Mouse (Mus musculus): ENCODE measurements around the gene Scube1. TPM values are rescaled to one million over a fixed set of nuclear protein-coding genes. Genes with fewer than 3 reads are reported as not detected.

Scube1 gene
- not detected for polyA plus RNA-seq (2017; shearing (Covaris generic))

DNA sequence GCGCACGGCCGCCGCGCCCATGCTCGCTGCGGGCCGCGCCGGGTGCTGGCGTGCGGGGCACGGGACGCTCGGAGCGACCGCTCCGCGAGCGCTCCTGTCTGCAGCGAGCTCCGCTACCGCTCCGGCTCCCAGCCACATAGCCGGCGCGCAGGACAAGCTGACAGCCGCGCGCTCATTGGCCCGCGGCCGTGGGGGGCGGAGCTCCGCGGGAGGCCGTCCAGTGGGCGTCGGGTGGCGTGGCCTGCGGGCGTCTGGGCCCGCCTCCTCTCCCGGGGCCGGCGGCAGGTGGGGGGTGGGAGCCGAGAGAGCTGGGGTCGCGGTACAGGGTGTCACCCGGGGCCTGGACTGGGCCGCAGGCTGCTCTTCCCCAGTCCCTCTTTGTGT is at the start of gene Scube1:
Gene Scube1, minus strand, starts transcription at position 136 of the 384 bp plus-strand sequence.
- ATAC-seq: no peak

DNA sequence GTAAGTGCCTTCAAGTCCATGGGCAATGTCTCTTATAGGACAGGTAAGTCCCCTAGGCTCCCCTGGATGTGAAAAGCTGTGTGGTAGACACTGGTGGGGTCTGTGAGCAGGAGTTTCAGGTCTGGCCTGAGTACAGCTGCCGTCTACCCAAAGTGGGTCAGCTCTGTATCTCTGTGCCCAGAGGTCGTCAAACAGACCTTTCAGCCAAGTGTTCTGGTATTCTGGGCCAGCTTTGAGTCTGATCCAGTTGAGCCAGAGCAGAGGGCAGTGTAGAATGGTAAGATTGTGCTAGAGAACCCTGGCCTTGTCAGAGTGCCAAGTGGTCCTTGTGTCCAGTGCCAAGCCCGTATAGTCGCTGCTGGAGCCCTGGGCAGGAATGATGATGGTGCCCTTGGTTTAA is 48.1 kb upstream of the Scube1 start:
- ATAC-seq: no peak

DNA sequence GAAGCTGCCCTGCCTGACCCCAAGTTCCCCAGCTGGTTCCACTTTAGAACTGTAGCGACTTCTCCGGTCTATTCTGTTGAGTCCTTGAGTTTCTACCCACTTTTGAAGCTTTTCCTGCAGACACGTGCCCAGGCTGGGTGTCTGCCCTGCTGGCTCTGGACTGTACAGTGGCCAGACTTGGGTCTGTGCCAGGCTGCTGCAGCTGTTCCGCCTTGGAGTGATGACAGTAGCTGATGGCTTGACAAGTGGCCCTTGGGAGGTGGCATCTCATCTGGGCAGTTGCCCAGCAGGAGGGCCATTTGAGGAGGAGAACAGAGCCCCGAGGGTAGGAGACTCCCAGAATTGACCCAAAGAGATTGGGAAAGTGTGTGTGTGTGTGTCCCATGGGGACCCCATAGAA is 47.6 kb upstream of the Scube1 start:
- no peak for ATAC-seq

DNA sequence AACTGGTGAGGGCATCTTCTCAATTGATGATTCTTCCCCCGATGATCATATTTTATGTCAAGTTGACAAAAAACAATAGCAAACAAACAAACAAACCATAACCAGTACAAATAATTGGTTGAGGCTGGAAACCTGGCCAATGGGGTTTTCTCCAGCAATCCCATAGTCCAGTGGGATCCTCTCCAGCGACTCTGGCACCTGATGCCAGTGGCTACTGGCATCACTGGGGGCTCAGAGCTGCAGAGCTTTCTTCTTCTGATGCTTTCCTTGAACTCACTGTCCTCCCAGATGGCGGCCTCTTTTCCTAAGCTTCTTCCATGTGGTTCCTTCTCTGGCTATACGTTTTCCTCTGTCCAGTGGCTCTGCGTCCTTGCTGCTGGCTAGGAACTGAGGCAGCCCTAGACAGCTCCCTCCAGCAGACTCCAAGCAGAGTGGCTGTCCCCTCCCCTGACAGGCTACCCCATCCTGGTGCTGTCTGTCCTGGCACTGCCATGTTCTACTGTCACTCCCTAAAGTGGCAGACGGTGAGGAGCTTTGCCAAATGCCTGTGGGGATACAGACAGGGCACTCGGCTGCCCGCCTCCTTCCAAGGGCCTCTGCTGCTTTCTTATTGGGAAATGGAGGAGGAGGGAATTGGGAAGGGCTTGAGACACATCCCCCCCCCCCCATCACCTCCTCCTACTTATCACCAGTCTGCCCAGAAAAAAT is 46.7 kb upstream of the Scube1 start:
- no peak for ATAC-seq

DNA sequence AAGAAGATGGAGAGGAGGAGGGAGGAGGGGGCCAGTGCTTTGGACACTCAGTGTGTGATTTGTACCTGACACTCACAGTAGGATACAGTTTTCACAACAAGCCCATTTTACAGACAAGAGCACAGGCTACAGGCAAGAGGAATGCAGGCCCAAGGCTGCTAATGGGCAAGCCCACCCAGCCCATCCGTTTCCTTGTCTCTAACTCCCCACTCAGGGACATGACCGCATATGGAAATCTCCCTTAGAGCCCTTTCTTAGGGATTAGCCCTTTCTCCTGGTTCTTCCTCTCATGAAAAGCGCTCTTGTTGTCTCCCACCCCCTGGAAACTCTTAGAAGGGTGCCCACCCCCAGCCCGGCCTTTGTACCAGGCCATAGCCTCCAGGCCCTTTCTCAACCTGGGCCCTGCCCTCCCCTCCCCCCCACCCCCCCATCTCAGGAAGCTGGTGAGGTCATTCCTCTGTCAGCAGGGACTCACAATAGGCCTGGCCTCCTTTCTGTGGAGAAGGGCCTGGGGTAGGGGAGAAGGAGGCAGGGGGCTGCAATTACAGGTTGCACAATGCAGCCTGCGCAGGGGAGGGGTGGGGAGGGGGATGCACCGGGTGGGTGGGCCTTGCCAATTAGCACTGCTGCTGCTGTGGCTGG is 40.7 kb upstream of the Scube1 start:
- no peak for ATAC-seq

DNA sequence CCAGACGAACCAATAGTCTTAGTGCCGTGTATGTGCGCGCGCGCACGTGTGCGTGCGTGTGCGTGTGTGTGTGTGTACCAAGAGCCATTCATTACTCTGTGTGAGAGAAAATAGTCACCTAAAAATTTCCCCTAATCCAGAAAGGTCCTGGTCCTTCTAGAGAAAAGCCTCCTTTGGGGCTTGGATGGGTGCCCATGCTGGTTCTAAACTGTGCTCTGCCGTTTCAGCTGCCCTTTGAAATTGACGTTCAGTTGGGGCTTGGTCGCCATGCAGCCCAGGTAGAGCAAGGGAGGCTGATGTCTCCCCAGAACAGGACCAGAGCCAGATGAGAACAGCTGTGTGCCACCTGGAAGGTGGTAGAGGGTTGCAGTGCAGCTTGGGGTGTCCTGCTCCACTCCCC is 36.7 kb upstream of the Scube1 start:
- ATAC-seq: no peak

DNA sequence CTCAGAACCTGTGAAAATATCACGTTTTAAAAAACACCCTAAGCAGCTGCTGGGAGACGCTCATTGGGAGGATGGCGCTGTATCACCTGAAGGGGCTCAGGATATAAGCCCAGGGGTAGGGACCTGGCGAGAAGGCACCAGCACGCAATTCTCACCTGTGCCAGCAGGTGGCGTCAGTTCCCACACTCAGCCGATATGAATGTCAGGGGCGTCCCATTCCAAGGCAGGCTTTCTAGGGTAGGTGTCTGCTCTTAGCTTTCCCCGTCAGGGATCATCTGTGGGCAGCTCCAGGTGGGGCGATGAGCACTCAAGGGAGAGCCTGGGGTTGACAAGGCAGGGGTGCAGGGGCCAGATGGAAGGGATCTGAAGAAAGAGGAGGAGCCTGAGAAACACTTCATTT is 35.9 kb upstream of the Scube1 start:
- ATAC-seq: no peak

DNA sequence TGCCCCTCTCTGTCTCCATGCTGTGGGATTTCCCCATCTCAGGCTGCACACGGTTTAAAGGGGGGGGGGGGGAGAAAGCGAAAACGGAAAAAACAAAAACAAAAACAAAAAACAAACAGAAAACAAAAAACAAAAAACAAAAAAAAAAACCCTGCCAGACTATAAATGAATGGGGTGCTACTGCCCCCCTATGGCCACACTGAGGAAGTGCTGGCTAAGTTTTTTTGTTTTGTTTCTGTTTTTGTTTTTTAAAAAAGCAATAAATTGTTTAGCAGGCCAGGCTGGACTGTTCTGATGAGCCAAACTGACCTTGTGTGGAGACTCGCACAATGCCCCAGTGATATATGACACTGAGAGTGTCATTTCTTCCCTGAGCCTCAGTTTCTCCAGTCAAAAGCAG is 34.1 kb upstream of the Scube1 start:
- ATAC-seq: no peak

DNA sequence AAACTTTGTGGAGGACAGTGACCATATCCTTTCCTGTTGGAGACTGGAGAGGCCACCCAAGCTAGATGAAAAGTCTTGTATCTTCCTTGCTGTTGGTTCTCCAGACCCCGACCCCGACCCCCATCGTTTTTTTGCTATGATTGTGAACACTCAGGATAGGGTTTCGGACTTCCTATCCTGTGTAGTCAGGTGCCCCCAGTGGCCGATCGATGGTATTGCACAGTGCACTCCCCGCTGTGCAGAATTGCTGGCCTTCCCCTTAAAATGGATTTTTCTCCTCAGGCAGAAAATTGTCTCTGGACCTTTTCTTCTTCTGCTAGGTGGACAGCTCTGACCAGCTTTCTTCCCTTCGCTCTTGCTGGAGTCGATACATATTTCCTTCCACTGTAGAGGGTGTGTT is 31.9 kb upstream of the Scube1 start:
- no peak for ATAC-seq

DNA sequence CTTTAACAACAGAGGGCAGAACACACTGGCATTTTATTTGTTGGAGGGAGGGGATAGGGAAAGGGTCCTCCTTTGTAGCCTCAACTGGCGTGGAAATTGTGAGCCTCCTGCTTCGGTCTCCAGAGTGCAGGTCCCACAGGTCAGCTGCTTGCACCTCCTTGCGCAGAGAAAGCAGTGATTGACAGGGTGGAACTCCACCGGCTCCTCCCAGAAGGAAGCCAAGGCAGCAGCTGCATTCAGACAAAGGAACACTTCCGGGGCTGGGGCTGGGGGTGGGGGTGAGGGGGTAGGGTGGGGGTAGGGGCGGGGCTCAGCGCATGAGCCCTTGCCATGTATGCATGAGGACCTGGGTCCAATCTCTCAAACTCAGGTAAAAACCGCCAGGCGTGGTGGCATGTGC is 24.6 kb upstream of the Scube1 start:
- ATAC-seq: no peak

DNA sequence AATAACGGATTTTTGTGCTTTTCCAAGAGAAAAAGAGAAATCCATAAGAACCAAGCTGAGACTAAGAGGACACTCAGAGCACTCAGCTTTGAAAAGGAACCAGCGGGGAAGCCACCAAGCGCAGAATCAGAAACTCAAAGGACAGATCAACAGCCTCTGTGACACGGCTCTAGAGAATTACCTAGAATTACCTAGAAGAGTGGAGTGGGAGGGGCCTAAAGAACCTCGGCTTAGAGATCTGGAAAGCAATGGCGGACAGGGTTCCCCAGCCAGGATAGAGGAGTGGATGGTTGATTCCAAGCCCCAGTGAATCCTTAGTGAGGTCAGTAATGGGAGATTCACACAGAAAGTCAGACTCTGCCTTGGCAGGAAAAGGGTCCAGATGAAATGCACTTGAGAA is 24.2 kb upstream of the Scube1 start:
- ATAC-seq: no peak

DNA sequence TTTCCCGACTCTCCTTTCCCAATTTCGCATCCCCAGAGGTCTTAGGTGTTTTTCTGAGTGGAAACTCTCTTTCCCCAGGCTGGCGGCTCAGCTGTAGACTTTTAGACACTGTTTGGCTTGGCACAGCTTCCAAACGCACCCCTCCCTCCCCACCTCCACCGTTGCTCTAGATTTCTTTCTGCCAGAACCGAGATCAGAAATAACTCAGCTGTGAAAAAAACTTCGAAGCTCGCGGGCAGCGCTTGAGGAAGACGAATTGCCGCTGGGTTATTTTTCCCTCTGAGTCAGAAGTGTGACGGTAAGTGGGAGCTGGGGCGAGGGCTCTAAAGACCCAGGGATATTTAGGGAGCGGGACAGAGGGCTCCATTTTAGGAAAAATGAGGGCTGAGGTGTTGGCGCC is 21.5 kb upstream of the Scube1 start:
- no peak for ATAC-seq

DNA sequence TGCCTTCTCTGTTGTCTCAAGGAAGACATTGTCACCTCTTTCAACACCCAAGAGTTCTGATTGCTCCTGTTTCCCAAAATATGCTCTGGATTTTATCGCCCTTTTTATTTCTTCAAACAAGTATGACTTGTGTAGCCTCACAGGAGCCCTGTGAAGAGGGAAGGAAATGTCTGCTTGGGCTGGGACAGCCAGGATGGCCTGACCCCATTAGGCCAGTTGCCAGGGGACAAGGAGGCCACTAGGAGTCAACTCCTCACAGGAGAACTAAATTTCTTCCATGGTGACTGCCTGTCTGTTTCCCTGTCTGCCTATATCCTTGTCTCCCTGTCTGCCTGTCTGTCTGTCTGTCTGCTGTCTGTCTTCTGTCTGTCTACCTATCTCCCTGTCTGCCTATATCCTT is 17.2 kb upstream of the Scube1 start:
- no peak for ATAC-seq

DNA sequence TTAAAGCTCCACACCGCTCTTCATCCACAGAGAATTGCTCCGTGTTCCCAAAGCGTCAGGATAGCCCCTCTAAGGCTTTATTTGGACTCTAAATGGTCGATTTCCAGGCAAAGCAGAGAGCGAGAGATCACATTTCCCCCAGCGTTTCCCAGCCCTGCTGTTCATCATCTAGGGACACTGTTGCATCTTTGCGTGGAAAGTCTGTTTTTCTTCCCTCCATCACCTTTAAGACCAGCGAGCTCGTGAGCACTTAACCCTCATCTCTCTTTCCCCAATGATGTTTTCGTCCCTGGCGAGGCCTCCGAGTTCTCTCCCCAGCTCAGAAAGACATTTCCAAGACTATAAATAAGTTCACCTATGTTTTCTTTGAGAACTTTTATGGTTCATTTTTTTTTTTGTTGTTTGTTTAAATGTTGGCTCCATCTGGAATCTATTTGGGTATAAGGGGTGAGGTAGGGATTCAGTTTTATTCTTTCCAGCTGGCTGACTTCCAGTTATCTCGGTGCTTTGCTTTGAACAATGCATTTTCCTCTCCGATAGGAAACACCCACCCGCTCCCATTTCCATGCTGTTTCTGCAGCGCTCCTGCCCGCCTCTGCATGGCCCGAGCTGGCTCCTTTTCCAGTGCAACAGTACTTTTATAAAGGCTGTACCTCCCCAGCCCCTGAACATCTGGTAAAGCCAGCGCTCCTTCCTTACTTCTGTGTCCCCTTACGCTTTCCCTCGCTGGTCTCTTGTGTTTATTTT is 16.0 kb upstream of the Scube1 start:
- no peak for ATAC-seq

DNA sequence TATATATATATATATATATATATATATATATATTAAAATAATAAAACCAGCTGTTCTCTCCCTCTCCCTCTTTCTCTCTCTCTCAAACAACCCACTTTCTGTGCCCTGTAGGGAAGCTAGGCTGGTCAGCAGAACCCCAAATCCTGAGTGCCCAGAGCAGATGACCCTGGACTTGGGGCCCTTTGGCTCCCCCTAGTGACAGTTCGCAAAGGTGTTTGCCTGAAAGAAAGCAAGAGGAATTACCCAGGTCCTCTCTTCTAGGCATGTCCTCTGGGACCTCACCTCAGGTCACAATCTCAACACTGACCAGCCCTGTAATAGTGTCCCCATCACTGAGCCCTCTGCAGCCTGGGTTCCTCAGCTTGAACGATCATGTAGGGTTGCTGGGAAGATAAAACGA is 2.8 kb upstream of the Scube1 start:
- no peak for ATAC-seq

DNA sequence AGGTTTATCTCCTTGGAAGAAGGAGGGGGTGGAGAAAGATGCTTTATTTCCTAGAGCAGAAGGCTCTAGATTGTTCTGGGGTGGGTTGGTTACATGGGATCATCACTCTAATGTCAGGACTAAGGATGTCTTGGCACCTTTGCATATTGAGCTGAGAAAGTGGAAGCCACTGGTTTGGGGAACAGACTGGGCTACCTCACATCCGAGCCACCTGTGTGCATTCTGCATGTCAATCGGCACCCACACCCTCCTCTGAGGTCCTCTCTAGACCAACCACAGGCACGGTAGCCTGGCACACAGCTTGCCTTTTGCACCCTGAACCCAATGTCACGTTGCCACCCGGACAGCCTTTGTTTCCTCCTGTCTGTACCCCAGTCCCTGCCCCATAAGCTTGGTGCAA is 1.9 kb upstream of the Scube1 start:
- no peak for ATAC-seq

DNA sequence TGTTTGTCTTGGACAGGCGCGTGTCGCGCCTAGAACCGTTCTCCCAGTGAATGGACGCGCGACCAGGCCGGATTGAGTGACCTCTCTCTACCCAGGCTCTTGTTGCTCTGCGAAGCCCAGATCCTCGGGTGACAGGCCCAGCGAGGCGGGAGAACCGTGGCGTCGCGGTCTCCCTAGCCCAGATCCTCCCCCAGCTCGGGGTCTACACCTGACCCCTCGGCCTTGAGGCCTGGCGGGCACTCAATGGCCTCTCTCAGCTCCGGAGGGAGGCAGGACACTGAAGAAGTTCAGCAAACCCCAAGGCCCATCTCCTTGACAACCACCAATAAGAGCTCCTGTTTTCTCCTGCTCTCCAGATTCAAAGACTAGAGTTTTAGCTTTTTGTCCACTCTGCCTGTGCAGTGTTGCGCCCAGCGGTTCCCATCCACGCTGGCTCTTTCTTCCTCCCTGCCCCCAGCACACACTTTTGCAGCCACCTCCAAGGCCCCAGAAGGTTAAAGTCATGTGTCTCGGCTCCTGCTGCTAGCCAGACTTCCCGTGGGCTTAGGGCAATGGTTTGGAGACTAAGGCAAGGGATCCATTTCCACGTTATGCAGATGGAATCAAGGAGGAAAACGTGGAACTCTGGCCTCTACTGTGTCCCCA is 857 bp upstream of the Scube1 start:
- ATAC-seq: no peak

DNA sequence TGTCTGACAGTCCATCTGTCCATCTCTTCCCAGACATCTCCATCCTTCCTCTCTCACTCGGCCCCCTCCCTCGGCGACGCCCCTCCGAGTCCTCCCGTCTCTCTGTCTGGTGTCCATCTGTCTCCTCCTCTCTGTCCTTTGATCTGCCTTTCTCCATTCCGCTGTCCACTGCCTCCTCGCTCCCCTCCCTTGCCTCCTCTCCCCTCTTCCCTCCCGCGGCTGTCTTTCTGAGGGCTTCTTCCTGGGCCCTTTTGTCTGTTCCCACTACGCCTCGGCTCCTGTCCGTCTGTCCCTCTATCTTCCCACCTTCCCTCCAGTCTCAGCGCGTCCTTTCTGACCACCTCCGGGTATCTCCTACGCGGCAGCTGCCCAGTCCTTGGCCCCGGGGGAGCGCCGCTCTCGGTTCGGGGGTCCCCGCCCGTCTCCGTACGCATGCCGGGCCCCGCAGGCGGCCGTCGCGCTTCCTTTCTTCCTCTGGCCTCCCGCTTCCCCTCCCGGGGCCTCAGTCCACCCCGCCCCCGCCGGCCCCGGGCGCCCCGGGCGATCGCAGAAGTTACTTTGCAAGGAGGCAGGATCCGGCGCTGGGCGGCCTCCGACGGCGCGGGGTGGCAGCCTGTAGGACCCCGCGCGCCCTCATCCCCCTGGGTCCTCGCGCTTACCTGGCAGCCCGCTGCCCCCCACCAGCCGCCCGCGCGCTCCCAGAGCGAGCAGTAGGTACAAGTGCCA is 498 bp downstream of the Scube1 start:
- no peak for ATAC-seq

DNA sequence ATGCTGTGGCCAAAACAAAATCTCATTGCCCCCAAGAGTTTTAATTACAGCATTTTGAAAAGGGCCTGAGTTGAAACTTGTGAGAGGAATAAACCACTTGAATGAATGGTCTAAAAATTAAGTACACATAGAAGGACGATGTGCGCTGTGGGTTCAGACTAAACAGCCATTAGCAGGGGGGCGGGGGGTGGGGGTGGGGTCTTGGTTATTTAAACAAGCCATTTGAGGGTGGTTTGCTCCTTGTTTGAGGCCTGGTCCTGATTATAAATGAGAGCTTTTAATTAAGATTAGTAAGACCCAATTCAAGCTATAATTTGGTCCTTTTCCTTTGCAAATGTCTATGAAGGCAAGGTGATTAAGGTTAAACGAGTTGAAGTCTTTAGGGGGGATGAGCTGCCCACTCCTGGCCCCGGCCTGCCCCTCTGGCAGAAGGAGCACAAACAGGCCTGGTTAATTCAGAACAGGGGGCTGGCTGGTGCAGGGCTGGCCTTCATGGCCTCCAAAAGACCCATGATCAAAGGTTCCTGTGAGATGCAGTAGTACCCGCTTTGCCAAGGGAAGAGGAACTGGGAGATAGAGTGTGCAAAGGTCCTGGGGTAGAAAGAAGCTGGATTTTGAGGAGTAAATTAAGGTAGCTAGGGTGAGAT is 9.1 kb downstream of the Scube1 start:
- ATAC-seq: no peak

DNA sequence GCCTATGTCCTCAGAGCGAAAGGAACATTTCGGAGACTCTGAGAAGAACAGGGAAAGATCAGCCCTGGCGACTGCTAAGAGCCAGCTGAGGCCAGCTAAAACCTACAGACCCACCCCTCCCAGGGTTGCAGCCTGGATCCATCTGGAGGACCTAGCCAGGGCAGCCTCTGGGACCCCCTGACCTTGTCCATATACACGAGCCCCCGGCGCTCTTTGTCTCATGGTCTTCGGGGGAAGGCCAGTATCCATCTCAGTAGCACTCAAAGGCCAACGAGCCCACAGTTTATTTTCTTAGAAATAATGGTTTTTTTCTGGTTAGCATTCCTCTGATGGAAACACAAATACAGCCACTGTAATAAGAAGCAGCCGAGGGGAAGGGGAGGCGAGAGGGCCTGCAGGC is 12.0 kb downstream of the Scube1 start:
- ATAC-seq: no peak

DNA sequence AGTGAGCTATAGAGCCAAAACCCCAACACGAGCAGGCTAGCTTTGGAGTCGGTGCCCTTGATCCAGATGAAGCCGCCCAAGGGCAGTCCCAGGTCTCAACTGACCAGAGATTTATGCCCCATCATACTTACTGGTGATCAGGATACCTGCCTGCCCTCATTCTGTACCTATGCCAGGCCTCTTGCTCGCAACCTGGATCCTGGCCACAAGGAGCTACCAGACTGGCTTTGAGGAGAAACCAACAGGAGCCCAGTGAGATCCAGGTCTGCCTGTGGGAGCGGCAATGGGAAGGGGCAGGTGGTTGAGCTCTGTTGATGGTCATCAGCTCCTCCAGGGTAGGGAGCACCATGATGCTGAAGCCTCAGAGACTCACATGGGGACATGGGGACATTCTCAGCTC is 12.5 kb downstream of the Scube1 start:
- ATAC-seq: no peak

All from CD4-positive, CD25-positive, alpha-beta regulatory T cell, adult 4 months (primary cell).